Mouse (Mus musculus): ENCODE measurements around the gene Palm.

Palm gene

DNA sequence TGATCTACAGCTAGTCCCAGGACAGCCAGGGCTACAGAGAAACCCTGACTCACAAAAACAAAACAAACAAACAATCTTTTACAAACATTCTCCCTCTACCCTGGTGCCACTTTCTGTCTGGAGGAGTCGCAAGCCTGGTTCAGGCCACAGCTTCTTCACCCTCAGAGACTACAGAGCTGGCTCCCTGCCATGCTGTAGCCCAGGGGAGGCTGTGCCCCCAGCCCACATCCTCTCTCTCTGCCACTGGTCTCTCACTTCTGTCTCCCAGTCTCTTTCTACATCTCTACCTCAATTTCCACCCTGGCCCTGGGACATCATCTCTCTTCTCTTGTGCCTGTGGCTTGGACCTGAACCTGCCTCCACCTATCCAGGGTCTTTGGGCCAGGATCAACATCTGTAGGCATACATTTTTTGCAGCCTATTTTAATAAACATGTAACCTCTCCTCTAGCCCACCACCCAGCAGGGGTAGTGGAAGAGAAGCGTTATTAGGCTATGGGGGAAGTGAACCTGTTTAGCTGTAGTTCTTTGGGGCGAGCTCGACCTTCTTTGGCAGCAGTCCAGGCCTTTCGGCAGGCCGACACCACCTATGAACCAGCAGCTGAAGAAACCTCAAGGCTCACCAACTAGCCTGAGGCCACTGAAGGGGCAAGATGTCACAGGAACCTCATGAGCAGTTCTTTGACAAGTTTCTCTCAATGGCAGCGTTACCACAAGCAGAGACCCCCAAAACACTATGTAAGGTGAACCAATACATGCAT, 38.8 kb downstream of the Palm start:
- DNase-seq = no peak

DNA sequence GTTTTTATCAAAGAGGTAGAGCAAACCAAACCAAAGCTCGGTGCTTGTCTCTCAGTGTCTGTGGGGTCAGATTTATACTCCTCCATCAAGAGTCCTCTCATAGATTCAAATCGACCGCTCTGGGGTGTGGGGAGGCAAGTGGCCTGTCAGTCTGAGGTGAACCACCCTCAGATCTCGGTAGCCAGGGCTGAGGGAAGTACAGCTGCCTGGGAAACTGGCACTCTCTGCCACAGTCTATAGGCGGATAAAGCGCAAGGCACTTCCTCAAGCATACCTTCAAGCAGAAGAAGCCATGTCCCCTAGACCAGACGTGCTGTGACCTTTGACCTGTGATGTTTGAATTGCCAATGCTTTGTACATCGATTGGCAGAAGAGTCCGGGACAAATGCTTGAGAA, 39.4 kb downstream of the Palm start:
- no peak for DNase-seq

GRCm38 (mm10) chr10:79834769-79835398, 41.5 kb downstream of the Palm start:
- peak; percentile 74 for DNase-seq

DNA sequence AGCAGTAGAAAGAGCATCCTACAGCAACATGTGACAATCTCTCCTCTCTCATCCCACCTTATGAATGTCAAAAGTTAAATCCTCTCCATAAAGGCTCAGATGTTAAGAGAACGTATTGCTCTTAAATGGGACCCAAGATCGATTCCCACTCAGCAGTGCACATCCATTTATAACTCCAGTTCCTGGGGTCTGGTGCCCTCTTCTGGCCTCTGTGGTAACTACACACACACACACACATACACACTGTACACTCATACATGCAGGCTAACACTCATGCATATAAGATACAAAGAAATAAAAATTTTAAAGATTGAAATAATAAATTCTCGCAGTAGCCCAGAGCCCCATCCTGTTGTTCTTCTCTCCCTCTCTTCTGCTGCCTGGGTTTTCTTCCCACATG, 43.5 kb downstream of the Palm start:
- no peak for DNase-seq

GRCm38 (mm10) chr10:79838151-79838550, 44.8 kb downstream of the Palm start:
- DNase-seq = no peak

- DNase-seq = no peak
Observed at GRCm38 (mm10) chr10:79840091-79840490, 46.7 kb downstream of the Palm start.

GRCm38 (mm10) chr10:79840644-79841551, 47.5 kb downstream of the Palm start:
- no peak for DNase-seq

GRCm38 (mm10) chr10:79842322-79842721, 49.0 kb downstream of the Palm start:
- DNase-seq = no peak

DNA sequence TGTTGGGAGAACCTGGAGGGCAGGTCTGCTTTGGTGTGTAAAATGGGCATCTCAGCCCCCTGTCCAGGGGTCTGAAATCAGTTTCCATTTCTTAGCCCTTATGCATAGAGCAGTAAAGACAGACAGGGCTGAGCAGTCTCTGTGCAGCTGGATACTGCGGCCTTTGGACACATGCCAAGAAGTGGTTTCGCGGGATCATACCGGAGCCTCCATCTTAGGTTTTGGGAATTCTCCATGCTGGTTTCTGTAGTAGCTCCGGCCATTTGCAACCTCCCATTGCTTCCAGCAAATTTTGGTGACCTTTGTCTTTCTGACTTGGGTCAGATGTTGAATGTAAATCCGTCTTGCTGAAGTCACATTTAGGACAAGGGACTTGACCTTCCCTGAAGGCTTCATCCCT, 50.1 kb downstream of the Palm start:
- DNase-seq = no peak

DNA sequence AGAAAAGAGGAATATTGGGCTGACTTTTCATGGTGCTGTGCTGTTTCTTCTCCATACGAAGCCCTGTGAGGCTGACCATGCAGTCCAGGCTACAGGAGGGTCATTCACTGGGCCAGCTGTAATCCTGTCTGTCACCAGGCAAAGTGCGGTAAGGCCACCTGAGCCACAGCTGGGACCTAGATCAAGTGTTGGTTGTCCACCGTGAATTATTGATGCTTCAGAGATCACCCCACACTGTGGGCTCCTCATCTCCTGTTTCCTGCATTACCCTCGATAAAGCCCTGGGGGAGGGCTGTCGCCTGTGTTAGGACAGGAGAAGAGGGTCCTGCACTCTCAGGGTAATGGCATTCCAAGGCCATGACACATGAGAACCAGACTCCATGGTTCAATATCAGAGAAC, 53.2 kb downstream of the Palm start:
- DNase-seq = no peak

GRCm38 (mm10) chr10:79849941-79850628, 56.7 kb downstream of the Palm start:
- DNase-seq = no peak

GRCm38 (mm10) chr10:79851653-79852052, 58.3 kb downstream of the Palm start:
- DNase-seq = no peak

DNA sequence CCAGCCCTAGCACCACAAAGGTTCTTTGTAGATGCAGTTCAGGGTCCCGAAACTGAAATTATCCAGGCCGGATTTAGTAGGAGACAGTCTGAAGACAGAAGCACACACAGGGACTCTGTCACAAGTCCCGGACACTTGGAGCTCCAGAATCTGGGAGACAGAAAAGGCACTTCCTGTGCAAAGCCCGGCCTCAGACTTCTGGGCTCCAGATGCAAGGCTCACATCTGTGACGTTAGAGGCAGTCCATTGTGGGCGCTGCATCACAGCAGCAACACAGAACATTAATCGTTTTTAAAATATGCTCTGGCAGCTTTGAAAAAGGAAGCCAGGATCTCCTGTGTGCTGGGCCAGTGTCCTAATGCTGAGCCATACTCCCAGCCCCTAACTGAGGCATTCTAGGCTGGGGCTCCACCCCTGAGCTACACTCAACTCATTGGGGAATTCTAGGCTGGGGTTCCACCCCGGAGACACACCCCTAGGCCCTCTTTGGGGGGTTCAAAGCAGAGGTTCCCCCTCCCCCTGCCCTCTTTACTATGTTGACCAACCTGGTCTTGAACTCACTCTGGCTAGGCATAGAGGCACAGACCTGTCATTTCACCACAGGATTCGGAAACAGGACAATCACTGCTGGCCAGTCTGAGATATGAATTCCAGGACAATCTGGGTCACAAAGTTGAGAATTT, 58.9 kb downstream of the Palm start:
- no peak for DNase-seq

- no peak for DNase-seq
Observed at GRCm38 (mm10) chr10:79852827-79853226, 59.5 kb downstream of the Palm start.

DNA sequence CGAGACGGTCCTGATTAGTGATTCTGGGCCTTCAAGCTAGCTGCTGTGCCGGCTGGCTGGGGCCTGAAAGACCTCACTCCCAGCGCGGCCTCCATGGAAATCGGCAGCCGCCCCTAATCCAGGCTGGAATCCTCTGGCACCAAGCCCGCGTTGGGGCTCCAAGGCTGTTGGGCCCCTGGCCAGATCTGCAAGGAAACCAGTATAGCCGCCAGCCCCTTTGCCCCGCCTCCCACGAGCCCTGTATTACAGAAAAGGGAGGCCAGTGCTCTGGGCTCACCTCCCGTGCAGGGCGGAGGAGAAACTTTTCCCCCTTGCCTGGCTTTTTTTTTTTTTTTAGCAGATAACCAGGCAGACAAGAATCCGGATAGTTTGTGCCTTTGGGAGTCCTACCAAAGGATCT, 60.0 kb downstream of the Palm start:
- DNase-seq = peak; percentile 85

DNA sequence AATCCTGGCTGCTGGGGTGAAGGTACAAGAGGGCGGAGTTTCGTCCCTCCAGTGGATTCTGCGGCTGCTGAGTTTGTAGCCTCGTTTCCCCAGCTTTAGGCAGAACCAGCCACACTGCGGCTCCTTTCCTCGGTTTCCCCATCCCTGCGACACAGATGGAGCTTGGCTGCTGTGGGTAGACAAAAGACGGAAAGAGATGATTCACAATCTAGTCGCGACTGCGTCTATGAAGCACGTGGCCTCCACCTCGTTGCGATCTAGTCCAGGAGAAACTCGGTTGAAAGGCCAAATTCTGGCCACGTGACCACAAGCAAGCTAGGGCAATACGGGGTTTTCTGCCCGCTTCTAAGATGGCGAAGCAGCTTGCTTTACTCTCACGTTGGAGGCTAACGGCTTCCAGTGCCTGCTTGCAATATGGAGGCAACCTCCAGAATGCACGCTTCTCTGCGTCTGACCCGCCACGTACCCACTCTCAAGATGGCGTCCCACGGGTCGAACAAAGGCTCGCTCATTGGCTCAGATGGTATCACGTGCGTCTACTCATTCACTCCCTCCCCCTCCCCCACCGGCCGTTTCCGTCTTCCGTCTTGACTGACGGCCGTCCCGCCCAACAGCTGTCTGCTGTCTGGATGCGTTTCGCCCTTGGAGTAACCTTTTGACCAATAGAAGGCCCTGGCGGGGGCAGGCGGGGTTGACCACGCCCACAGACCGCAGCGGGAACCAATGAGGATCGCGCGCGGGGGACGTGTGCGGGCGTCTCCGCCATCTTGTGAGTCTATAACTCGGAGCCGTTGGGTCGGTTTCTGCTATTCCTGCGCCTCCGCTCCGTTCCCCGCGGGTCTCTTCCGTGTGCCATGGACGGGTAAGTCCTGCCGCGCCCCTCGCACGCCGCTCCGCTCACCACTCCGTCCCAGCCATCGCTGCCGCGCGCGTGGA, 60.8 kb downstream of the Palm start, which contains the start of gene Ptbp1:
Gene Ptbp1, plus strand, starts transcription at position 568 of the 936 bp plus-strand sequence.
- DNase-seq = peak; percentile 99

DNA sequence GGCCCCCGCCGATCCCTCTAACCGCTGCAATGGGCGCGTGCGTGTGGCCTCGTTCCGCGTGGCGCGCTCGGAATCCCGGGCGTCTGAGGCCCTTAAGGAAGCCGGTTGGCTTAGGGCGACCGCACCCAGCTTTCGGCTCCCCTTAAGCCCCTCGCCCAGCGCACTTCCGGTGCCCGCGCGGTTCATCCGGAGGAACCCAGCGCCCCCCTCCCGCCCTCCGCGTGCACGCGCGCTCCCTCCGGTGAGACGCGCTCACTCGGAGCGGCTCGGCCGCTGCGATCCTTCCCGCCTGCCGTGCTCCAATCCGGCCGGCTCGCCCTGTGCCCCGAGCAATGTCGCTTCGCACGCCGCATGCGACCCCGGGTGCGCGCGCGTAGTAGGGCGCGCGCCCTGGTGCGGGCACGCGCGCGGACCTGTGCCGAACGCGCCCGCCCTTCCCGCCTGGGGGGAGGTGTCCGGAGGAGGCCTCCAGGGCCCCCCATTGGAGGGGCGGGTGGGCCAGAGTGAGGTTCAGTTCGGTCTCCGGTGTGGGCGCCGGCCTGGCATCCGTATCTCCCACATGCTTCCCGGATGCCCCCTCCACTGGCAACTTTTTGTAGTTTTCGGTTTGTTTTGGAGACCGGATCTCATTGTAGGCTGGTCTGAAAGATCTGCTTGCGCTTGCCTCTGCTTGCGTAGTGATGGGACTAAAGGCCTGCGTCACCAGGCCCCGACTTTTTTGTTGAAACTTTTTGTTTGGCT, 61.6 kb downstream of the Palm start:
- DNase-seq = peak; percentile 68

- no peak for DNase-seq
Observed at GRCm38 (mm10) chr10:79855558-79856184, 62.3 kb downstream of the Palm start.

- no peak for DNase-seq
Observed at GRCm38 (mm10) chr10:79856280-79856679, 62.9 kb downstream of the Palm start.
